Mouse (Mus musculus) erythroblast, adult 5-6 weeks (primary cell): ENCODE data around the gene Gm5244. TPM values are rescaled to one million over a fixed set of nuclear protein-coding genes. Genes with fewer than 3 reads are reported as not detected.

Experiments
- ATAC-seq: replicated peaks from 2 replicates; pipeline ENCODE4 v1.8.0; 2016; ENCODE audit warnings: moderate number of reproducible peaks, mild to moderate bottlenecking, moderate TSS enrichment, inconsistent platforms; ENCODE audit not compliant: poor library complexity, low FRiP score, severe bottlenecking
- total RNA-seq, 2 experiments: library from RNA; stranded (forward) in 1 of 2; stranded (reverse) in 1 of 2; fragments of 150-400 nt in 1 of 2; fragments of 200-764, 138-1000 nt in 1 of 2; gene quantifications; 2 replicates each; pipeline versions ENCODE4 v1.2.3 to v1.2.4; 2015 to 2017; ENCODE audit warnings: low replicate concordance in 2 of 2

Gene Gm5244
- not detected in 2 replicates for total RNA-seq (2015; ENCODE audit: low replicate concordance)
- total RNA-seq (2017; ENCODE audit: low replicate concordance): not detected in 2 replicates

DNA sequence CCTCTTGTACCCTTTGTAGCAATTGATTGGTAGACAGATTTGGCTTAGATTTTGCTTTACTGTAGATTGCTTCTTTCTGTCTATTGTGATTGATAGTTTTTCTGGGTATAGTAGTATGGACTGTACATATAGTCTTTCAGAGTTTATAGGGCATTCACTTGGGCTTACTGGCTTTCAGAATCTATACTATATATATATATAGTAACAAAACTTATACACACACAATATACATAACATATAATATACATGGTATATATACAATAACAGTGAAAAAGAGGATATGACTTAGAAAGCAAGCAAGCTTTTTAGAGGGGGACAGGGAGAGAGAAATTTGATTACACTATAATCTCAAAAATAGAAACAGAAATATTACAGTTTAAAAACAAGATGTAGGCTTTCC lies at the start of gene Gm5244:
Gene Gm5244 (plus strand): TSS at position 301 of the 400 bp plus-strand sequence.
- ATAC-seq: no peak

DNA sequence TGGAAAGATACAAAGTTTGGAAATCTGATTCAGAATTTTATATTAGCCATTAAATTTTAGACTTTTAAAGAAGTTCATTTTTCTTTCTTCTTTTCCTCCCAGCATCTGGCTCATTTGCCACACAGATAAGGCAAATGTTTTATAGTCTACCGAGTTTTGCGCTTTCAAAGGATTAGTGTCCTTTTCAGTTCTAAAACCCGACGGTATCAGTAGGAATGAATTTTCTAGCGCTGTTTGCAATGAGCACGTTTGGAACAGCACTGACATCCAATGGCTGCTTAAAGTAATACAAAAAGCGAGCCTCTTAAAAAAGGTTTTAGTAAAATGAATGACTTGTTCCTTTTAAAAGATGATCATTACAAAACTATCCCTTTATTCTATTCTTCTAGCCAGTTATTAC lies 49.4 kb upstream of the Gm5244 start:
- no peak for ATAC-seq

DNA sequence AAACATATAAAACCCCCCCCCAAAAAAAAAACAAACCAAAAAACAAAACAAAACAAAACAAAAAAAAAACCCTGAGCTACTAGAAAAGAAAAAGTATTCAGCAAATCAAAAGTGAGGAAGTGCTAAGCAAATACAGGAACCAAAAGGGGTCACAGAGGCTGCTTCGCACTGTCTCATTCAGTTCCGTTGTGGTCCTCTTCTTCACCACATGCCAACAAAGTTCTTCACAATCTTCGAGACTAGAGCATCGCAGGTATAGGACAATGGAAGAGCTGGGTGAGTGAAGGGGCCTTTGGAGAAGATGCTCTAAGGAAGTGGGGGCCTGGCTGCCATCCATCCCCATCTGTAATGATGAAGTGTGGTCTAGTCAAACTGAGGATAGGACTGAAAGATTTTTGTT lies 48.1 kb upstream of the Gm5244 start:
- no peak for ATAC-seq

DNA sequence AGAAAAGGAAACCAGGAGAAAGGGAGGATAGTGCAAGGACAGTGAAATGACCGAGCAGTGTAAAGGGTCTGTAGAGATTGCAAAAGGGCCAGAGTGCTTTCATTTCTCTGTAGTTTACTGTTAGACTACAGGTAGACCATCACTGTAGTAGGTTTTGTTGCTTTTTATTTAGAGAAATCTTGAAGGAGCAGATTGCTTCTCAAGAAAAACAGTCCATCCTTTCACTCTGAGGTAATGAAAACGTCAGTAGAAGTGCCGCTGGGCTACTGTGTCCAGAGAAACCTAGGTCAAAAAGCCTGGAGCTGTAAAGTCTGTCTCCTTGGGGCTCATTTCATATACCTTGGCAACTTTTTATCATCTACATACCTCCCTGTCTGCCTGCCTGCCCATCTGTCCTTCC lies 47.4 kb upstream of the Gm5244 start:
- no peak for ATAC-seq

DNA sequence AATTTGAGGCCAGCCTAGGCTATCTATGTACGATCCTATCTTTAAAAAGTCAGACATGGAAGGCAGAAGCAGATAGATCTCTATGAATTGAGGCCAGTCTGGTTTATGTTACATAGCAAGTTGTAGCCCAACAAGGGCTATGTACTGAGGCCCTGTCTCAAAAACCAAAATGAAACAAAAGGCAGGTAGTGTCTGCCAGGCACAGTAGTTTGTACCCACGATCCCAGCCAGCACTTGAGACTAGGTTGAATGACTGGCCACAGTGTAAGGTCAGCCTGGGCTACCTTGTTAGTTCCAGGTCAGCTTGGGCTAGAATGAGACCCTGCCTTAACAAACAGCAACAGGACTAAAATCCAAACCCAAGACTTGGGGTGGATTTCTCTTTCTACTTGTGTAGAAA lies 45.9 kb upstream of the Gm5244 start:
- ATAC-seq: no peak

DNA sequence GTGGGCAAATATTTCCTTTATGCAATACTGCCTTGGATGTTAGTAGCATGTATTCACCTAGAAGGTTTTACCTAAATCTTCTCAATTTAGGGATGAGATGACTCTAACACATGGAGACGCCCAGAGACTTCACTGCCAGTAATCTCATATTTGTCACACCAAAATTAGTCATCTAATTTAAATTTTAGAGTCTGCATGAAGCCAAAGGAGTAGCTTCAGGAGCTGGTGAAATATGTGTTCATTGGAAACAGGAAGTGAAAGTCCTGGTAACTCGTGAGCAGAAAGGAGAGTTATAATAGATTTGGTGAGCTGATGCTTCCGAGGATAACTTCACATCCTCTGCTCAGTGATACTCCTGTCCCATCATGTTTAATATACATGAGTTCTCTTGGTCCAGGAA lies 45.4 kb upstream of the Gm5244 start:
- no peak for ATAC-seq

DNA sequence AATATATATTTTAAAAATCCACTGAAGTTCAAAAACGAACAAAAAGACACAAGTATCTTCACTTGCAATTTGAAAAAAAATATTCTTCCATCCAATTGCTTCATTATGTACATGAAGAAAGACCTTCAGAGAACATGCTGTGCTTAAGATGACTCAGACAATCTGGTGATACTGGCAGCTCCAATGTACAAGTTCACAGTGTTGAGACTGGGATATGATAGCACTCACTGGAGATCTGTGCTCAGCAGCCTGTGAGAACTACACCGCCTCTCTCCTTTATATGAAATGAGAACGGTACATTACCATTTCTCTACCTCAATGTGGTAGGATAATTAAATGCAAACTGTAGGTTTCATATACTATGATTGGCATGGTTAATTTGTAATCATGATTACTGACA lies 43.7 kb upstream of the Gm5244 start:
- ATAC-seq: no peak

DNA sequence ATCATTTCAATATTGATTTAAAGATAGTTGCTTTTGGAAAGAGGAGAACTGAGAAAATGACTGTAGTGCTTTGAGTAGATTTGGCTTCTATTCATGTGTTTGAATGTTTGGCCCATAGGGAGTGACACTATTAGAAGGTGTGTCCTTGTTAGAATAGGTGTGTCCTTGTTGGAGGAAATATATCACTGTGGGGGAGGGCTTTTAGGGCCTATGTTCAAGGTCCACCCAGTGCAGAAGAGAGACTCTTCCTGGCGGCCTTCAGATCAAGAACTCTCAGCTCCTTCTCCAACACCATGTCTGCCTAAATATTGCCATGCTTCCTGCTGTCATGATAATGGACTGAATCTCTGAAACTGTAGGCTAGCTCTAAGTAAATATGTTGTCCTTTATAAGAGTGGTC lies 42.2 kb upstream of the Gm5244 start:
- ATAC-seq: no peak

DNA sequence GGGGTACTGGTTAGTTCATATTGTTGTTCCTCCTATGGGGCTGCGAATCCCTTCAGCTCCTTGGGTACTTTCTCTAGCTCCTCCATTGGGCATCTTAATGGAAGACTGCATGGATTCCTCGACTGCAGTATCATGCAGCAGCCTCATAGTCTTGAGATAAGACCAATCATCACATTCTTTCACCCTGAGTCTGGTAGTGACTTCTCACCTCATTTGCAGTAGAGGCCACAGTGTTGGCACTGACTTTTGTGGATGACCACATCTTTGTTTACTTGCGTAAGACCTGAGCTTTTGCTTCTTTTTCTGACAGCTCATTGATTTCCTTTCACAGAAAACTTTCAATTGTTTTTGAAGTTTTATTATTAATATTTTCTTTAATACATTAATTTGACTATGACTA lies 40.8 kb upstream of the Gm5244 start:
- ATAC-seq: no peak

DNA sequence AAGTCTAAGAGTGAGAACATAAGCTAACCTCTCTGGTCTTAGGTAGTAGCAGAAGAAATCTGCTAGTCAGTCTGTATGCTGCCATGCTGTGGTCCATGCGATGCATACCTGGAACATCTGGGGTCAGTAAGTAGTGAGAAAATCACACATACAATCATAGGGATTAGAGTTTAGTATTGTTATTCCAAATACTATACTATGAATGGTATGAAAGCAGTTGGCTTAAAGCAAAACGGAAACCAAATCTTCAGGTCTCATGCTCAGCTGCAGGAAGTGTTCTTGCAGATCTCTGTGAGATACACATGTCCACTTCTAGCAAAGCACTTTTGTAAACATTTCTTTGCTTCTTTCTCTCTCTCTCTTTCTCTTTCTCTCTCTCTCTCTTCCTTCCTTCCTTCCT lies 40.3 kb upstream of the Gm5244 start:
- ATAC-seq: no peak

DNA sequence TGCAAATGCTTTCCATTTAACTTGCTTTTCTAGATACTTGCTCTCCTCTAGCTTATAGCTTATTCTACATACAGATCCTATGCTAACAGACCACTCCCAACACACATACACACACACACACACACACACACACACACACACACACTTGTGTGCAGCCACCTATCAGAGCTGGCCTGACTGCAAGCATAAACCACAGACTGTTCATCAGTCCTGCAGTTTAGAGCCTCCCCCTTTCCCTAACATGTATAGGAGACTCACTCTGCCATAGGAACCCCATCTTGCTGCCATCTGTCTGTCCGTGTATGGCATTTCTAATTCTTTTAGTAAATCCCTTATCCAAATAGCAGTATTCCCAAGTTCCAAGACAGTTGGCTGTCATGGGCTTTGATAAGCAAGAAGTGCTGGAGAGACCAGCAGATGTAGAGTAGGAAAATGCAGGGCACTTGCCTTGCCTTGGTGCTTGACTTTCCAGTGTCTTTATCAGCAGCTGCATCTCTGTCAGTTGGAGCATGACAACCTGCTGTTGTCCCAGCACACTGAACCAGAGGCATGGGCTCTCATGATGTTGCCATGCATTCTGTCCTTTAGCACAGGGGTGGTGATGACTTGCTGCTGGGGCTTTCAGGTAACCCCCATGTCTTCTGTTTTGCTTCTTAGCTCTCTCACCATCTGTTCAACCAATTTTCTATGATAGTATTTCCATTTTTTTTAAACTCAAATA lies 33.7 kb upstream of the Gm5244 start:
- peak; percentile 43; the same call in 1 of the 2 replicates for ATAC-seq

DNA sequence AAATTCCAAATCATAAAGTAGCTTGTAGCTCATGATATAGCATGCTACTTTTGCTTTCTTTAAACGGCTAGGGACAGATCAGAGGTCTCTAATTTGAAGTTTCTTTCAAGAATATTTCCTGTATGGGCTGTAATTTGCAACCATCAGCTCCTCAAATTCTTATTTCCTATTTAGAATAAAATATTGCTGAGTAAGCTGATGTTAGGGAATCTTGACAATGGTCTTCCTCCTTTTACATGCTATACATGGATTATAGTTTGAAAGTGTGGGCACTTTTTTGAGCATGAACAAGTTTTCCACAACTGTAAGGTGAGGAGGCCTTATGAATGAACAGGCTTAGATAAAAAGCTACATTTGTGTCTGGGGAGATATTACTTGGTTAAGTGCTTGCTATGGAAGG lies 32.6 kb upstream of the Gm5244 start:
- no peak for ATAC-seq

DNA sequence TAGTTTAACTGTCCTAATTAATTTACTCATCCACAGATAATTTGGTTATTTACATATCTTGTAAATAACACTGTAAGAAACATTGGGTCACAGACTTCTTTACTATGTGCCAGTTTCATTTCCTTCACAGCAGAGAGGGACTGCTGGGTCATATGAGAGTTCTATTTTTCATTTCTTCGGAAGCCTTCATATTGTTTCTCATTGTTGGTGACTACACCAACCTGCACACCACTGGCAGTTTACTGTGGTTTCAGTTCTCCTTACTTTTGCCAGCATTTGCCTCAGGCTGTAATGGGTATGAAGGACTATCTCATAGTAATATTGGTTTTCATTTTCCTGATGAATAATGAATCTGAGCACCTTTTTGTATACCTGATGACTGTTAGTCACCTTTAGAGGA lies 28.0 kb upstream of the Gm5244 start:
- no peak for ATAC-seq

DNA sequence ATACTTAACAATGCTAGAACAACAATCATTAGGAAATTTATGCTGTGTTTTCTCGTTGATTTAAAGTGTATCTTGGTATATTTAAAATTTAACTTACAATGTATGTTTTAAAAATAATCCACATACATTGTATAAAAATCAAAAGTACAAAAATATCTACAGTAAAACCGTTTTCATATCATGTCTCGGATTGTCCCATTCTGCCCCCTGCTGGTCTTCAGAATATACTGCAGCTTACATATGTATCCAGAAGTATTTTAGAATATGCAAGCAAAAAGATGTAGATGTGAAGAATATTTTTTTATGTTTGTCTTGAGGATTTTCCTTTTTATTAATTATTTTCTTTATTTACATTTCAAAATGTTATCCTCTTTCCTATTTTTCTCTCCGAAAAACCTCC lies 26.1 kb upstream of the Gm5244 start:
- no peak for ATAC-seq

DNA sequence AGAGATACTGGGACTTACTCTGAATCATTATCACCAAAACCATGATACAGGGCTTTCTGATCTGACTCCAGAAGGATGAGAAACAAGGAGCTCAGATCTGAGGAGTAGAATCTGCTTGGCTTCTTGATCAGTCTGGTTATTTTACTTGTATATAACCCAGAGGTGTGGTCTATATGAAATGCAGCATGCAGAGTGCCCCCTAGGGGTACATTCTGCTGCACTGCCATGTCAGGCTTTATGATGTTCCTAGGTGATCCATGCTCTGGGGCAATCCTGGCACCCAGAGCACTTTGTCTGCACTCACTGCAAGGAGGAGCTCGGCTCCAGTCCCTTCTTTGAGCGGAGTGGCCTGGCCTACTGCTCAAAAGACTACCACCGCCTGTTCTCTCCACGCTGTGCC lies 21.9 kb upstream of the Gm5244 start:
- ATAC-seq: 0 out of 2 replicates have a peak, but pooled peaks have one; percentile 49

DNA sequence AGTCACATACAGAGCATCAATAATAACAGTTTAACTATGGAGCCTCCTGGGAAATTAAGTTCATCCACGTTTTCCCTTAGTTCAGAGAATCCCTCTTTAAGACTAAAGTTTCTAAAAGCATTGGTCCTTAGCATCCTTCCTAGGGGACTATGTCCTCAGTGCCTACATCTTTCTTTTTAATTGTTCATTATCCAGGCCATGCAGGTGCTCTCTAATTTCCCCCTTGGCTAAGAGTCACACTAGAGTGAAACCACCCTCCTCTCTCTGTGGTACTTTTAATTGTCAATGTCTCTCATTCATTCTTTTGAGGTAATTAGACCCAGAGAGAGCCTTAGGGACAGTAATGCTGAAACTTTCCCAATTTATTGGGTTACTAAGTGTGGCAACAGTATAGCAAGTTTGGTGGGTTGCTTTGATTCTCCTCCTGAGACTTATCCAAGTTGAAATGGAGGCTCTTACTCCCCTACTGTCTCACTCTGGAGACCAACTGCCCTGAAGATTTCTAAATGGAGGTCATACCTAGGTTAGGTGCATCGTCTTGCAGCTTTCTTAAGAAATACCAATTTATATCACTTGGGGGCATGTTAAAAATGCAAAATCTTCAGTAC lies 15.6 kb upstream of the Gm5244 start:
- no peak for ATAC-seq

DNA sequence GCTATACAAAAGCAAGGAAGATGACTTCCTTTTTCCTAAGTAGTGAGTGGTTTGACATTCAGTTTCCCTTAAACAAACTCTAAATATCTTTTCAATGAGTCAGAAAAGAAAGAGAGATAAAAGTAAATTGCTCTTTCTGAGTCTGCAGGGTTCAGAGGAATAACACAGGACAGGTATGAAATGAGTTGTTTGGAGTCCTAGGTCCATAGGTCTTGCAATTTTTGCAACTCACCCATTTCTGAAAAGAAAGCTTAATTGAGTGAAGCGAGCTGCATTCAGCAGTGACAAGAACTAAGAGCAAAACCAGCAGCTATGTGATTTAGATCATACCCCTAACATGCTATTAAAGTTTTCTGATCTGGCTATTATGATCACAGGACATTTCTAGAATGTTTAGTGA lies 14.9 kb upstream of the Gm5244 start:
- no peak for ATAC-seq

DNA sequence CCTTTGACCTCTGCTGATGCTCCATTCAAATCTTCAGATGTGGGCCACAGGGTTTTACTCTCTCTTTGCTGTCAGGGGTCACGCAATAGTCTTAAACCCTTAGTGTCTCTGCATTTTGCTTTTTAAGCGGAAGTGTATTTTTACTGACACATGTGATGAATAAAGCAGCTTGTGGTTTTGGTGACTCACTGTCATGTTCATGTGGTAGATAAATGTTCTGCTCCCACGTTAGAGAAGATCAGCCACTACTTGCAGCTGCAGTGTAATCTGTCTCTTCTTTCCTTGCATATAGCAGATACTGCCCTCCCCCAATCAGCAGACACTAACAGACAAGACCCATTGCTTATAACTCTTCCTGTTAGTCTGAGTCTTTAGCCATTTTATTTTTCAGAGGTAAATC lies 12.9 kb upstream of the Gm5244 start:
- no peak for ATAC-seq

DNA sequence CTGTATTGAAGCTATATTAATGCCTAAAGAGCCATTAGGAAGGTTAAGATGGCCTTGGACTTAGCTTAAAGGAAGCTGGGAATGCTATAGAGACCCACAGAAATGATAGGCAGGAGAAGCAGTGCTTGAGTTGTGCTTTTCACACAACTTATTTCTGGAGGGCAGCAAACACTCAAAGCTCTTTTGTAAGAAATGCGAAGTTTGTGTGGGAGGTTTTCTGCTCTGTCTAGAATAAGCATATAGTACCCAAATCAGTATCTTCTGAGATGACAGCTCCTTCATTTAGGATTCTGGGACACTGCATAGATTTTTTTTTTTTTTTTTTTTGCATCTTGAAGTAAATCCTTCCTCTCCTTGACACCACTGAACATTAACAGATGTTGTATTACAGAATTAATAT lies 8.0 kb upstream of the Gm5244 start:
- ATAC-seq: no peak

DNA sequence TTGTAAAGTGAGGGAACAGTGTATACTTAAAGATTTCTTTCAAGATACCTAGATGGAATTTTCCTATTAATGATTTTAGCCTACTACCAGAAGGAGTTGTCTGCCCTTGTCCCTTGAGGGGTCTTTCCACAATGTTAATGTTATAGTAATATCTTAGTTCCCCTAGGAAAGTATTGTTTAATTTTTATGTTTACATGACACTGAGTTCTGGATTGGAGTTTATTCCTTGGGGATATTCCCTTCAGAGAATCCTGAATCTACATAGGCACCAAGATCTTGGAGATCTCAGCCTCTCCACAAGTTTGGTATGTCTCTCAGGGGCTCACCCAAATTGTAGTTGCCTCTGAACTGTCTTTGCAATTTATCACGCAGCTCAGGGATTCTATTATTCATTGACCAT lies 10.5 kb downstream of the Gm5244 start, which contains the start of gene Olfr1444:
Gene Olfr1444 (plus strand): TSS at position 301 of the 400 bp plus-strand sequence.
- ATAC-seq: no peak

DNA sequence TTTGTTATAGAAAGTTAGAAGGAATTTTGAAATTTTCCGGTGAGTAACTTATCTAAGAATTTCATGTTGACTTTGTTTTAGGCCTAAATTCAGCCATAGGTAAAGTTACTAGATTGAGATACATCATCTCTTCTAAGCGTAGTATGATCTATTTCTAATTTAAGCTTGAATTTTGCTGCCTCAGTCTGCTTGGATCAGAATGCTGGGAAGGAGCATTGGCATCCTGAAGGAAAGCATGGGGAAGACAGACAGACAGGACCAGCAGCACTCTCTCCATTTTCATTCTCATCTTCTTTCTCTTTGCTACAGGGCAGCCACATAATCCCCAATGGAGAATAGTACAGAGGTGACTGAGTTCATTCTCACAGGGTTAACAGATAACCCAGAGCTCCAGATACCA lies 37.1 kb downstream of the Gm5244 start, which contains the start of gene Olfr1445:
Gene Olfr1445 (plus strand): TSS at position 301 of the 400 bp plus-strand sequence.
- no peak for ATAC-seq
